Mouse (Mus musculus) stomach, postnatal 0 days (tissue): ENCODE measurements around the gene Pou4f1.

ENCODE experiments used
- CTCF ChIP-seq: IDR thresholded peaks from 2 replicates; pipeline ENCODE4 v1.5.1; 2016; ENCODE audit warnings: antibody characterized with exemption, low read depth, mild to moderate bottlenecking, moderate library complexity
- EP300 ChIP-seq: optimal IDR thresholded peaks from 2 replicates; pipeline ENCODE3; 2016; ENCODE audit warnings: antibody characterized with exemption

- TF ChIP-seq CTCF = no peak
- TF ChIP-seq EP300 = no peak
Measured at GRCm38 (mm10) chr14:104434293-104434692, 33.5 kb downstream of the Pou4f1 start.
